Mouse (Mus musculus) G1E (cell line): ENCODE data around the gene H2-M10.2. TPM values are rescaled to one million over a fixed set of nuclear protein-coding genes. Genes with fewer than 3 reads are reported as not detected.

Source experiments
- ATAC-seq: 2 replicates; pipeline ENCODE4 v1.8.0; 2016; ENCODE audit warnings: mild to moderate bottlenecking; ENCODE audit not compliant: insufficient number of reproducible peaks, poor library complexity, low FRiP score, severe bottlenecking; ENCODE audit errors: extremely low read depth
- DNase-seq: peaks from one replicate; pipeline ENCODE4 v3.0.0; 2012; ENCODE audit warnings: low spot score
- H3K27me3 ChIP-seq: 2 replicates; pipeline ENCODE4 v1.6.1; 2012; ENCODE audit warnings: mild to moderate bottlenecking, low read length, inconsistent platforms; ENCODE audit not compliant: insufficient read depth
- H3K36me3 ChIP-seq: replicated peaks from 2 replicates; pipeline ENCODE3; 2012; ENCODE audit warnings: mild to moderate bottlenecking, inconsistent platforms
- H3K4me1 ChIP-seq: 2 replicates; pipeline ENCODE4 v1.6.1; 2012; ENCODE audit warnings: low read depth, low read length, inconsistent platforms, mixed read lengths; ENCODE audit not compliant: insufficient read depth
- H3K4me3 ChIP-seq: 2 replicates; pipeline ENCODE4 v1.5.1; 2012; ENCODE audit warnings: low read depth, mild to moderate bottlenecking, inconsistent platforms, low read length, moderate library complexity, mixed read lengths
- H3K9me3 ChIP-seq: replicated peaks from 2 replicates; pipeline ENCODE4 v1.6.1; 2012; ENCODE audit warnings: inconsistent platforms
- CTCF ChIP-seq: IDR thresholded peaks from 2 replicates; pipeline ENCODE4 v1.5.1; 2012; ENCODE audit warnings: low read depth, low read length, inconsistent platforms, mixed read lengths
- GATA1 ChIP-seq: IDR thresholded peaks from 2 replicates; pipeline ENCODE4 v1.6.1; 2012; ENCODE audit warnings: borderline replicate concordance, low read length, inconsistent platforms, mixed read lengths
- GATA2 ChIP-seq: IDR thresholded peaks from 2 replicates; pipeline ENCODE4 v1.6.1; 2012; ENCODE audit warnings: low read depth, low read length, inconsistent platforms, borderline replicate concordance
- POLR2AphosphoS5 ChIP-seq: IDR thresholded peaks from 2 replicates; pipeline ENCODE4 v1.6.1; 2012; ENCODE audit warnings: low read depth, low read length, inconsistent platforms; ENCODE audit not compliant: insufficient replicate concordance
- TAL1 ChIP-seq: conservative IDR thresholded peaks from 2 replicates; pipeline ENCODE4 v1.6.1; 2012; ENCODE audit warnings: low read depth, low read length, inconsistent platforms, mixed read lengths
- polyA plus RNA-seq: library from polyadenylated mRNA; stranded (reverse); fragments of >175 nt; gene quantifications from 2 replicates; pipeline ENCODE4 v1.2.3, GENCODE M21; 2012
- total RNA-seq, 2 experiments: library from RNA; stranded (forward) in 1 of 2; stranded (reverse) in 1 of 2; fragments of 200-1000 nt in 1 of 2; fragments of >200 nt in 1 of 2; fragmentation: Nextera tagmentation in 1 of 2; gene quantifications; 2 replicates each; pipeline ENCODE4 v1.2.3; 2014 to 2017

The H2-M10.2 gene
- total and polyA plus RNA-seq, 3 experiments: not detected

DNA sequence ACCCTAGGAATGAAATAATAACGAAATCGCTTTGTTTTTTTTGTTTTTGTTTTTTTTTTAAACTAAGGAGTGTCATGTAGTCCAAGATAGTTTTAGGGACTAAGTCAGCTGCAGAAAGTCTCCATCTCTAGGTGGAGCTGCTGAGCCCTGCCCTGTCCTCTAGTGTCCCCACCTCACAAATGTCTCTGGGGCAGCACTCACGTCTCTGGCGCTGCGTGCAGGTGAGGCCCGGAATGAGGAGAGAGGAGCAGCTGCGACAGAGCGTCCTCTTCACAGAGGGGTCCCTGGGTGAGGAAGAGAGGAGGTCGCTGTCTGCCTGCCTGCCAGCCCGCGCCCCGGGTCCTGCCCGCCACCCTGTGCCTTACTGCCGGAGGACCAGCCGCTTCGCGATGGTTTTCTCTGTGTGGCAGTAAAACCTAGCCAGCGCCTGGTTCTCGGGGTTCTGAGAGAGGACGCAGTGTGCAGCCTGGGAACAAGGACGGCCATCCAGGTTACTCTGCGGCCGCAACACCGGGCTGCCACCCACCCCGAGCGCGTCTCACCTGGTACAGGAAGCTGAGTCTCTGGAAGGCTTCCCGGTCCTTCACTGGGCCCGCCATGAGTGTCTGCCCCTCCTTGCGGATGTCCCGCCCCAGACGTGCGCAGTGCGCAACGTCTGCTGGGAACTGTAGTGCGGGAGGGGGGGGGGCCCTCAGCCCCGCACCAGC is 28.9 kb downstream of the H2-M10.2 start:
- H3K27me3 ChIP-seq: 0 out of 2 replicates have a peak, but pooled peaks cover under 1% of the 10 kb centered on the region
- H3K9me3 ChIP-seq: no peaks in the 10 kb centered on the region
- H3K36me3 ChIP-seq: peaks cover 64% of the 10 kb centered on the region
- H3K4me1 ChIP-seq: peaks cover 13% of the 10 kb centered on the region
- no peak for TF ChIP-seq TAL1
- TF ChIP-seq CTCF: peak; percentile 37; the same call in 1 of the 2 replicates
- peak; percentile 90 for DNase-seq
- peak overlapping the region; percentile 89 for H3K4me3 ChIP-seq
- peak; percentile 81 for ATAC-seq

DNA sequence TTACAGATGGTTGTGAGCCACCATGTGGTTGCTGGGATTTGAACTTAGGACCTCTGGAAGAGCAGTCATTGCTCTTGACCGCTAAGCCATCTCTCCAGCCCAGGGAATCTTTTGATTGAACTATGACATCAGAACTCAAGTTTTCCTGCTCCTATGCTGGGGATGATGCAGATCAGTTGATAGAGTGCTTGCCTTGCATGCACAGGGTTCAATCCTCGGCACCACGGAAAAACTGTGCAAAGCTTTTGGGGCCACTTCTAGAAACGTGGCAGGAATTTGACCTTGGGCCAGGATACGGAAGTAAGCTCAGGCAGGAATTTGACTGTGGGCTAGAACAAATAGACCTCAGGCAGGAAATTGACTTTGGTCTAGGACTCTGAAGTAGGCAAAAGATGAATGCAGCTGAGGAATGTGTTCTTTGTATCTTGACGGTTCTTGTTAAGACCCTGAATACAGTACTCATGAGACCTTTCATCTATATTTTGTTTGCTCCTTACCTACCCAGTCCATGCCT is 33.1 kb downstream of the H2-M10.2 start:
- Histone ChIP-seq H3K9me3 (no peaks in the 10 kb centered on the region), H3K27me3 (peaks cover 9% of the 10 kb centered on the region; the same call in 1 of the 2 replicates), H3K36me3 (peaks cover 22% of the 10 kb centered on the region), H3K4me3 (no peak overlapping the region), H3K4me1 (peaks cover 14% of the 10 kb centered on the region)
- no peak for DNase-seq
- ATAC-seq: no peak
- TF ChIP-seq GATA1: no peak
- no peak for TF ChIP-seq CTCF
- TF ChIP-seq TAL1: no peak
- TF ChIP-seq GATA2: no peak
- TF ChIP-seq POLR2AphosphoS5: no peak

DNA sequence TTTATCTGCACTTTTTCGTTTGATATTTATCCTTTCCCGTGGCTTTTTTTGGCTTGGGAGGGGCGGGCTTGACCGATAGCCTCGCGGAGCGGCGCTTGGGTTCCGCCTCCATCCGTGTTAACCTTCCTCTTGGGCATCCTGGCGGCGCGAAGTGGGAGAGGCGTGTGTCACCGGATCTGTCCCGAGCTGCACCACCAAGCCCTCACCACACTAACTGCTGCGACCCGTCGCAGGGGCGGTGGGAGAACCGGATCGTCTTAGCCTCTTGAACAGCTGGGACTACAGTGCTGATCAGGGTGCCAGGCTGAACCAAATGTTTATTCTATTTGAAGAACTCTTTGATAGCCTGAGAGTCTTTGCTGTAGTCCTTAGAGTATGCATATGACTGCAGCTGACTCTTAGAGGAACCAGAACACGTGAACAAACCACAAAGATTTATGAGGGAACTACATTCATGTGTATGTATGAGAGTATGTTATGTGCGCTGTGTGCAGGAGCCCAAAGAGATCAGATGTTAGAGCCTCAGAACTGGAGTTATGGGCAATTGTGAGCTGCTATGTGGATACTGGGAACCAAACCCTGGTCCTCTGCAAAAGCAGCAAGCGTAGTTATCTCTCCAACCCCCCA is 33.9 kb downstream of the H2-M10.2 start:
- Histone ChIP-seq H3K9me3 (no peaks in the 10 kb centered on the region), H3K27me3 (peaks cover 9% of the 10 kb centered on the region; the same call in 1 of the 2 replicates), H3K4me3 (no peak overlapping the region), H3K4me1 (peaks cover 10% of the 10 kb centered on the region), H3K36me3 (peaks cover 22% of the 10 kb centered on the region)
- ATAC-seq (no peak), DNase-seq (no peak)
- TF ChIP-seq TAL1: no peak
- TF ChIP-seq GATA2: no peak
- no peak for TF ChIP-seq CTCF
- TF ChIP-seq POLR2AphosphoS5: no peak
- TF ChIP-seq GATA1: no peak

DNA sequence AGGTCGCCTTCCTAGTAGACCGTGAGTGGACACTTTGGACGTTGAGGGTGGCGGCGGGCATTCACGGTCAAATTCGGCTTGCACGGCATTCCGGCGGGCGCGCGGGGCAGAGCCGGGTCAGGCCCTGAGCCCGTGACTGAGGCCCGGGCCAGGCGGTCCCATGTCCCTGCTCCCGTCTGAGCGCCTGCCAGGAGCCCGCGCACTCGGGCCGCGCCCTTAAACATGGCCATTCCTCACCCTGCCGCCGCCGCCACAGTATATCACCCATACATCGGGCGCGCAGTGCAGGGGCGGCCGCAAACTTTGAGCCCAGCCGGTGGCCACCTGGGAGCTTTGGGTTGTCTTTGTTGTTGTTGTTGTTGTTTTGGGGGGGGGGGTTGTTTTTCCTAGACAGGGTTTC is 37.4 kb downstream of the H2-M10.2 start:
- Histone ChIP-seq H3K4me1 (0 out of 2 replicates have a peak, but pooled peaks cover 2% of the 10 kb centered on the region), H3K36me3 (no peaks in the 10 kb centered on the region), H3K27me3 (peaks cover 9% of the 10 kb centered on the region), H3K9me3 (no peaks in the 10 kb centered on the region), H3K4me3 (no peak overlapping the region)
- ATAC-seq: no peak
- DNase-seq: no peak
- TF ChIP-seq GATA1 (no peak), POLR2AphosphoS5 (no peak), TAL1 (no peak), GATA2 (no peak), CTCF (no peak)

DNA sequence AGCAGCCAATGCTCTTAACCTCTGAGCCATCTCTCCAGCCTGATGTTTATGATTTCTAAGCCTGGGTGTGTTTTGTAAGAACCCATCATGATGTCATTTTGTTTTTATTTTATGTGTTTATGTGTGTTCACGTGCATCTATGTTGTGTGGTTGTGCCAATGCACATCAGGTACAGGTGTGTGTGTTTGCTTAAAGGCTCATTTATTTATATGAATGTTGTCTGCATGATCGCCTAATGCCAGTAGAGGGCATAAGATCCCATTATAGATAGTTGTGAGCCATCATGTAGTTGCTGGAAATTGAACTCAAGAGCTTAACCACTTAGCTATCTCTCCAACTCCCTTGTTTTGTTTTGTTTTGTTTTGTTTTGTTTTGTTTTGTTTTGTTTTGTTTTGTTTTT is 40.5 kb downstream of the H2-M10.2 start:
- Histone ChIP-seq H3K36me3 (no peaks in the 10 kb centered on the region), H3K4me3 (no peak overlapping the region), H3K9me3 (no peaks in the 10 kb centered on the region), H3K4me1 (peaks cover 14% of the 10 kb centered on the region), H3K27me3 (peaks cover 13% of the 10 kb centered on the region)
- ATAC-seq (no peak), DNase-seq (no peak)
- TF ChIP-seq POLR2AphosphoS5 (no peak), GATA2 (no peak), TAL1 (no peak), CTCF (no peak), GATA1 (no peak)

DNA sequence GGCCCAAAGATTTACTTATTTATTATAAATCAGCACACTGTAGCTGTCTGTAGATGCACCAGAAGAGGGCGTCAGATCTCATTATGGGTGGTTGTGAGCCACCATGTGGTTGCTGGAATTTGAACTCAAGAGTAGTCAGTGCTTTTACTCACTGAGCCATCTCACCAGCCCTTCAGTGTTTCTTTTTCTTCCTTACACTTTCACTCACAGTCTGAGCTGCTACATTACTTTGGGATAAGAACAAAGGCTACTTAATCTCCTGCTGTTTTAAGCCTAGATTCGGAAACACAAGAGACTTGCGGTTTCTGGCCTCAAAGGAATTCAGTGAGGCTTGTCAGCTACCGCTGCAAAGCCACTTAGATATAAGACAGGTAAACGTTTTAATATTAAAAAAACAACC is 42.3 kb downstream of the H2-M10.2 start:
- no peaks in the 10 kb centered on the region for H3K36me3 ChIP-seq
- peaks cover 14% of the 10 kb centered on the region for H3K4me1 ChIP-seq
- H3K27me3 ChIP-seq: peaks cover 13% of the 10 kb centered on the region
- H3K4me3 ChIP-seq: no peak overlapping the region
- H3K9me3 ChIP-seq: no peaks in the 10 kb centered on the region
- TF ChIP-seq POLR2AphosphoS5: no peak
- TF ChIP-seq GATA1: no peak
- TF ChIP-seq CTCF: no peak
- no peak for TF ChIP-seq TAL1
- TF ChIP-seq GATA2: no peak
- no peak for ATAC-seq
- DNase-seq: no peak
